Mouse (Mus musculus): ENCODE results near the gene Dctn2. TPM values are rescaled to one million over a fixed set of nuclear protein-coding genes. Genes with fewer than 3 reads are reported as not detected.

Gene Dctn2
- polyA plus RNA-seq, 1 experiment = 149 TPM

DNA sequence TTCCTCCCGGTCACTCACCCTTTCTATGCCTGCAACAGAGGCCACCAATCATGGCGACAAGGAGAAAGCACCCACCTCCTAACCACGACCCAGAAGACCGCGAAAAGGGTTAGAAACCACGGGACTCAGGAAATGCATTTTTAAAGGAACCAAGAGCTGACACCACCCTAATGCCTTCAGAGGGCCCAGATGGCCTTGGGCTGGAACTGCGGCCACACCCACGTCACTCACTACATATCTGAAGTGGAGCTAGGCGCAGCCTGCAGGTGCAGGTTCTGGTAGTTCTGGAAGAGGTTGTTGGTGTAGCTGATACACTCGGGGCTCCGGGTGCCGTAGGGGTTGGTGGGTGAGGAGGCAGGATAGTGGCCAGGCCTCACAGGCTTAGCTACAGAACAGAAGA, 35.5 kb upstream of the Dctn2 start:
- Histone ChIP-seq H3K4me1 (ENCODE audit: control insufficient read depth, insufficient read depth, low read length) (no peaks in the 10 kb centered on the region), H3K4me3 (ENCODE audit: insufficient read depth, low read length) (no peak overlapping the region), H3K27ac (ENCODE audit: insufficient read depth, low read length) (no peak overlapping the region)
- no peak for TF ChIP-seq CTCF (IDR thresholded peaks at IDR 0.05; ENCODE audit: borderline replicate concordance, insufficient read depth, low read length)
- no peak for TF ChIP-seq POLR2A (IDR thresholded peaks at IDR 0.05; ENCODE audit: low read depth, low read length)

DNA sequence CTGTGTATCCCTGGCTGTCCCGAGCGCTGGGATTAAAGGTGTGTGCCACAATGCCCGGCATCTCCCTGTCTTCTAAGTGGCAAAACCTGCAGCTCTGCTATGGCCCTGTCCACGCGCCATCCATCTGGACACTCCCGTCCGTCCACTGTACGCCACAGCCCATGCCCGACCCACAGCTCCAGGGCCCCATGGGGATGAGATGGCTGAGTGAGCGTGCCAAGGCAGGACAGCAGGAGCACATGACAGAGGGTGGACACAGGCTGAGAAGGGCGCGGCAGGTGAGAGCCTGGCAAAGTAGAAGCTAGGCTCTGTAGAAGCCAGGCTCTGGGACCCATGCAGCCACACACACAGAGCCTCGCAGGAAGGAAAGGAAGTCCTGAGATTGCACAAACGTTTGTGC, 34.4 kb upstream of the Dctn2 start:
- Histone ChIP-seq H3K27ac (ENCODE audit: insufficient read depth, low read length) (no peak overlapping the region), H3K4me3 (ENCODE audit: insufficient read depth, low read length) (no peak overlapping the region), H3K4me1 (ENCODE audit: control insufficient read depth, insufficient read depth, low read length) (no peaks in the 10 kb centered on the region)
- TF ChIP-seq POLR2A (IDR thresholded peaks at IDR 0.05; ENCODE audit: low read depth, low read length) = no peak
- no peak for TF ChIP-seq CTCF (IDR thresholded peaks at IDR 0.05; ENCODE audit: borderline replicate concordance, insufficient read depth, low read length)

DNA sequence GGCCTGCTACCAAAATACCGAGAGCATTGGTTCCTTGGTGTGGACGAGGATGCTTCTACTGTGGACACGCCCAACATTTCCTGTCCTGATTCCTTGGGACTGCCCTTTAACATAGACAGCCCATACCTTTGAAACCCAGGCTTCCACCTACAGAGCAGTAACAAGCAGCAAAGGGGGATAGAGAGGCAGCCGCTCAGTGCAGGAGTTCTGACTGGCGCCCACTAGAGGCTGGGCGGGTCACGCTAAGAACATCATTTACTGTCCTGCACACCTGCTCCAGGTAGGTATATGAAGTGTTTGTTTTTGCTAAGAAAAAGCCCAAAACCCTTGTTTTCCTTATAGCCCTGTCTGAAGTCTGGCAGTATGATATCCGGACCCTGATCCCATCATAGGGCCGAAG, 33.0 kb upstream of the Dctn2 start:
- no peak for TF ChIP-seq POLR2A (IDR thresholded peaks at IDR 0.05; ENCODE audit: low read depth, low read length)
- no peak for TF ChIP-seq CTCF (IDR thresholded peaks at IDR 0.05; ENCODE audit: borderline replicate concordance, insufficient read depth, low read length)
- Histone ChIP-seq H3K4me1 (ENCODE audit: control insufficient read depth, insufficient read depth, low read length) (no peaks in the 10 kb centered on the region), H3K27ac (ENCODE audit: insufficient read depth, low read length) (no peak overlapping the region), H3K4me3 (ENCODE audit: insufficient read depth, low read length) (no peak overlapping the region)

DNA sequence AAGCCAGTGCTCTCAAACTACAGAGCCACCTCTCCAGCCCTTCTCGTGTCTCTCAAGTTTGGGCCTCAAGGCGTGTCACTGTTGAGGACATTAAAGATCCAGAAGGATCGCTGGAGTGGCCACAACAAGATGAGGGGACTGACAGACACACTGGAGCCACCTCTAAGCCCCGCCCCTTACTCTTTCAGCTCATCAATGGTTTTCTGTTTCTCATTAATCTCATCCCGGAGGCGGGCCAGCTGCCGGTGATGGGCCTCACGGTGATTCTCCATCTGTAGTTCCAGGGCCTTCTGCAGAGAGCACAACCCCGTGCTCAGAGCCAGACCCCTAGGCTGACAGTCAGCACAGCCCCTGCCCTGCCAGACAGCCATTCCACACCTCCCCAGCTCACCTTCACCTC, 29.6 kb upstream of the Dctn2 start:
- no peak overlapping the region for H3K27ac ChIP-seq (ENCODE audit: insufficient read depth, low read length)
- no peak for TF ChIP-seq POLR2A (IDR thresholded peaks at IDR 0.05; ENCODE audit: low read depth, low read length)
- TF ChIP-seq CTCF (IDR thresholded peaks at IDR 0.05; ENCODE audit: borderline replicate concordance, insufficient read depth, low read length) = no peak
- no peak overlapping the region for H3K4me3 ChIP-seq (ENCODE audit: insufficient read depth, low read length)
- H3K4me1 ChIP-seq (ENCODE audit: control insufficient read depth, insufficient read depth, low read length) = no peaks in the 10 kb centered on the region

DNA sequence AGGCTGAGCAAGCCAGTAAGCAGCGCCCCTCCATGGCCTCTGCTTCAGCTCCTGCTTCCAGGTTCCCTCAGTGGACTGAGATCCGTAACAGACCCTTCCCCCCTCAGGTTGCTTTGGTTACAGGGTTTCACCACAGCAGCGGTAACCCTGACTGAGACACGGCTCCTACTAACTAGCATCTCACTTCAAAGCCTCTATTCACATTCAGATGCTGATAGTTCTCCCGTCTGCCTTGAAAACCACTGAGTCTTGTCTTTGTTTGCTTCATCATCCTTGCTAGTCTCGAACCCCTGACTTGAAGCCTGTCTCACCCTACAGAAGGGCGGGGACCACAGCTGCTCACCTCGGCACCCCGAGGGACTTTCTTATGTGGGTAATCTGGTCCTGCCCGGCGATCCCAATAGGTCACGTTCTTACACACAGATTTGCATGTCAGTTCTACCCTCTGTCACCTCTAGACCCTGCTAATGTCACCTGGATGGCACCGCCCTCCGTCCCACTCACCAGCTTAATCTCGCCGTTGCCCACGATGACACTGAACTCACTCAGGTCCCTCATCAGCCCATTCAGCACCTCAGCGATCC, 27.8 kb upstream of the Dctn2 start:
- TF ChIP-seq POLR2A (IDR thresholded peaks at IDR 0.05; ENCODE audit: low read depth, low read length) (no peak), CTCF (IDR thresholded peaks at IDR 0.05; ENCODE audit: borderline replicate concordance, insufficient read depth, low read length) (no peak)
- Histone ChIP-seq H3K27ac (ENCODE audit: insufficient read depth, low read length) (no peak overlapping the region), H3K4me3 (ENCODE audit: insufficient read depth, low read length) (no peak overlapping the region), H3K4me1 (ENCODE audit: control insufficient read depth, insufficient read depth, low read length) (no peaks in the 10 kb centered on the region)

DNA sequence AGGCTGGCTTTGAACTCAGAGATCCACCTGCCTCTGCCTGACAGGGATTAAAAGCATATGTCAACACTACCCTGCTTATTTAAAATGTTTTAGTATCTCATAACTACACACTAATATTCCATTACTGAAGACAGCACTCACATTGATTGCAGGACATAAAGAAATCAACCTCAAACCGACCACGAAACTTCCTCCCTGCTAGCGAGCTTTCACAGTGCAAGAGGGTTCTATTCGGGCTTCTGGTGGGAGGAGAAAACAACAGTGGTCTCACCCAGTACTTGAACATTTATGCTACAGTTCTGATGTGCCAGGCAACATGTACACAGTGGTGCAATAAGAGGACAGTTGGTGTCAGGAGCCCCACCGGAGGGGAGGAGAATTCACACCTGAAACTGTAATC, 15.4 kb upstream of the Dctn2 start:
- Histone ChIP-seq H3K4me3 (ENCODE audit: insufficient read depth, low read length) (no peak overlapping the region), H3K27ac (ENCODE audit: insufficient read depth, low read length) (no peak overlapping the region), H3K4me1 (ENCODE audit: control insufficient read depth, insufficient read depth, low read length) (no peaks in the 10 kb centered on the region)
- TF ChIP-seq POLR2A (IDR thresholded peaks at IDR 0.05; ENCODE audit: low read depth, low read length) = no peak
- no peak for TF ChIP-seq CTCF (IDR thresholded peaks at IDR 0.05; ENCODE audit: borderline replicate concordance, insufficient read depth, low read length)

DNA sequence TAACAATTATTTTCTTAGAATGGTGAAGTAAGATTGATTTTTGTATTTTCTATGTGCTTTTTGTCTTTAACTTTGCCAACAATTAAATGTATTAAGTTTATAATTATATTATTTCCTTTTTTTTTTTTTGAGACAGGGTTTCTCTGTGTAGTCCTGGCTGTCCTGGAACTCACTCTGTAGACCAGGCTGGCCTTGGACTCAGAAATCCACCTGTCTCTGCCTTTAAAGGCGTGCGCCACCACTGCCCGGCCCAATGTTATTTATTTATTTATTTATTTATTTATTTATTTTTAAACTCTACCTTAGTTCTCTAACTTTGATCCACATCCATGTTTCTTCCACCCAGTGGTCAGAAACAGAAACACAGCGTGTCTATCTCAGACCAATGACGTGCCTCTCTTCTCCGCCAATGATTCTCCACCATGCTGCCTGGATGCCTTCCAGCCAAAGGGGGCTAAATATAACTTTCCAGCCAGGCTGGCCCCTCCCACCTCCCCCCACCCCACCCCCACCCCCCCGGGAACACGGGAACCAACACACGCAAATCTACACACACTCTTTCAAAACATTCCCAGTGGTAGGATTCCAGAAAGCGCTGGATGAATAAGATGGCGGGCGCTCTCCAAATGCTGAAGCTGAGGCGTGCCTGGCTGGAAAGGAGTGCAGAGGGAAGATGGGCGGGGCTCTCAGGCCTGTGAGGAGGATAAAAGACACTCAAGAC, 10.4 kb upstream of the Dctn2 start:
- H3K4me3 ChIP-seq (ENCODE audit: insufficient read depth, low read length) = no peak overlapping the region
- TF ChIP-seq CTCF (IDR thresholded peaks at IDR 0.05; ENCODE audit: borderline replicate concordance, insufficient read depth, low read length) (no peak), POLR2A (IDR thresholded peaks at IDR 0.05; ENCODE audit: low read depth, low read length) (no peak)
- no peak overlapping the region for H3K27ac ChIP-seq (ENCODE audit: insufficient read depth, low read length)
- H3K4me1 ChIP-seq (ENCODE audit: control insufficient read depth, insufficient read depth, low read length) = no peaks in the 10 kb centered on the region

DNA sequence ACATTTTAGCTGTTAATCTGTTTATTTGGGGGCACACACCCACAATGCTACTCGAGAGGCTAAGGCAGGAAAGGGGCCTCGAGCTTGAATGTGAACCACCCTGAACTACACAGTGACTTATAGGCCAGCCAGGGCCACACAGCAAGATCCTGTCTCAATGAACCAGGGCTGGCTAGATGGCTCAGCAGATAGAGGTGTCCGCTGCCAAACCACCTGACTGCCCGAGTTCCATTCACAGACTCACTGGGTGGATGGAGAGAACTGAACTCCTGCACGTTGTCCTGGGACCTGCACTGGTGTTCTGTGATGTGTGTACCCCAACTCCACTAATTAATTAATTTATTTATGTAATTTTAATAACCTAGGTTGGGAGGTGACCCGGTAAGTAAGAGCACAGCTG, 8.4 kb upstream of the Dctn2 start:
- H3K27ac ChIP-seq (ENCODE audit: insufficient read depth, low read length) = no peak overlapping the region
- TF ChIP-seq CTCF (IDR thresholded peaks at IDR 0.05; ENCODE audit: borderline replicate concordance, insufficient read depth, low read length) (no peak), POLR2A (IDR thresholded peaks at IDR 0.05; ENCODE audit: low read depth, low read length) (no peak)
- no peak overlapping the region for H3K4me3 ChIP-seq (ENCODE audit: insufficient read depth, low read length)
- no peaks in the 10 kb centered on the region for H3K4me1 ChIP-seq (ENCODE audit: control insufficient read depth, insufficient read depth, low read length)

DNA sequence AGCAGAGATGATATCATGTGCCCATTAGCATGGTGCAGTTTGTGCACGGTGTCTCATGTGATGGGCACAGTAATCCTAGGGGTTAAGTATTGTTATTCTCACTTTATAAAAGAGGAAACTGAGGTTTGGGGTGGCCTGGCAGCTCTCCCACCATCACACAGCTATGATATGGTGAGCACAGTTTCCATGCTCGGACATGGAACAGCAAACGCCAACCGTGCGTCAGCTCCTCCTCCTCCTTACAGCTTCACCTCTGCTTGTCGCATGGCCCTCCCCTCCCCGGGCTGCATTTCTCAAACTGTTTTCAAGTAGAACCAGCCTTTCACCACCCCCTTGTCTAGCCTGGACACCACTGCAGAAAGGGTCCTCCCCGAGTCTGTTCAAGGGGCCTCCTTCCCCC, 7.7 kb upstream of the Dctn2 start:
- Histone ChIP-seq H3K4me1 (ENCODE audit: control insufficient read depth, insufficient read depth, low read length) (no peaks in the 10 kb centered on the region), H3K4me3 (ENCODE audit: insufficient read depth, low read length) (no peak overlapping the region), H3K27ac (ENCODE audit: insufficient read depth, low read length) (no peak overlapping the region)
- TF ChIP-seq CTCF (IDR thresholded peaks at IDR 0.05; ENCODE audit: borderline replicate concordance, insufficient read depth, low read length) (no peak), POLR2A (IDR thresholded peaks at IDR 0.05; ENCODE audit: low read depth, low read length) (no peak)

DNA sequence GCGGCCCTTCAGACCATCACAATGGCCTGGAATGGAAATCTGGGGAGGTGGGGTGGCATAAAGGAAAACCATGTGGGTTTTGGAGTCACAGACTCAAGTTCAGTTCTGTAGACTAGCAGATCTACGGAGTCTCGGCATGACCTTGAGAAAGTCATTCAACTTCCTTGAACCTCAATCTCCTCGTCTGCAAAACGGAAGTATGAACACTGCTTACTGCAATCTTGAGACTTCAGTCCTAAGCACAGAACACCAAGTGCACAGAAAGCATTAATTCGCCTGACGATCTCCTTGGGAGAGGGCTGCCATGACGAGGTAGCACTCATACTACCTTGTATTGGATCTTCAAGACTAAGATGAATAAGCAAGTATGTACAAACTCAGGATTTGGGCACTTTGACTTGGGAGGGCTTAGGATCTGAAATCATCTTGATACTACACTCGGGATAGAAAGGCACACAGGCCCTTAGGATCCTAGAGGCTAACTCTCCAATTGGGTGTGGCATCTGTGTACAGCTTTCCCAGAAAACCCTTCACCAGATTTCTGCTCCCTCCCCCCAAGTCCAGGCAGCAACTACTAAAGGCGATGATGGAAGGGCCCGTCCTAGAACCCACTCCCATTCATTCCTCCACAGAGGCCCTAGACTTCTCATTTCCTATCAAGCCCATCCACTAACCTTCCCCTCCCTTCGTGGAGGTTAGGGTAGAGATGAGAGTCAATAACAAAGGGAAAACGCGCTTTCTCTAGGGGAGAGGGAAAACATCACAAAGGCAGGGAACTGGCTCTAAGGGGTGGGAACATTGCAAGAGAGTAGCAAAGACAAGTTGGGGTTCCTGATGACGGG, 4.2 kb upstream of the Dctn2 start:
- Histone ChIP-seq H3K4me3 (ENCODE audit: insufficient read depth, low read length) (no peak overlapping the region), H3K27ac (ENCODE audit: insufficient read depth, low read length) (no peak overlapping the region), H3K4me1 (ENCODE audit: control insufficient read depth, insufficient read depth, low read length) (no peaks in the 10 kb centered on the region)
- TF ChIP-seq POLR2A (IDR thresholded peaks at IDR 0.05; ENCODE audit: low read depth, low read length) (no peak), CTCF (IDR thresholded peaks at IDR 0.05; ENCODE audit: borderline replicate concordance, insufficient read depth, low read length) (no peak)
